Mouse (Mus musculus): ENCODE results near the gene Troap. TPM values are rescaled to one million over a fixed set of nuclear protein-coding genes. Genes with fewer than 3 reads are reported as not detected.
"Not testable (repeated sequence)": the region's sequence is repeated elsewhere in the genome, so short reads cannot be mapped to it uniquely, and the experiment has no call there.

Gene Troap
- total RNA-seq, 1 experiment from 2014 or later = 6.9 TPM

DNA sequence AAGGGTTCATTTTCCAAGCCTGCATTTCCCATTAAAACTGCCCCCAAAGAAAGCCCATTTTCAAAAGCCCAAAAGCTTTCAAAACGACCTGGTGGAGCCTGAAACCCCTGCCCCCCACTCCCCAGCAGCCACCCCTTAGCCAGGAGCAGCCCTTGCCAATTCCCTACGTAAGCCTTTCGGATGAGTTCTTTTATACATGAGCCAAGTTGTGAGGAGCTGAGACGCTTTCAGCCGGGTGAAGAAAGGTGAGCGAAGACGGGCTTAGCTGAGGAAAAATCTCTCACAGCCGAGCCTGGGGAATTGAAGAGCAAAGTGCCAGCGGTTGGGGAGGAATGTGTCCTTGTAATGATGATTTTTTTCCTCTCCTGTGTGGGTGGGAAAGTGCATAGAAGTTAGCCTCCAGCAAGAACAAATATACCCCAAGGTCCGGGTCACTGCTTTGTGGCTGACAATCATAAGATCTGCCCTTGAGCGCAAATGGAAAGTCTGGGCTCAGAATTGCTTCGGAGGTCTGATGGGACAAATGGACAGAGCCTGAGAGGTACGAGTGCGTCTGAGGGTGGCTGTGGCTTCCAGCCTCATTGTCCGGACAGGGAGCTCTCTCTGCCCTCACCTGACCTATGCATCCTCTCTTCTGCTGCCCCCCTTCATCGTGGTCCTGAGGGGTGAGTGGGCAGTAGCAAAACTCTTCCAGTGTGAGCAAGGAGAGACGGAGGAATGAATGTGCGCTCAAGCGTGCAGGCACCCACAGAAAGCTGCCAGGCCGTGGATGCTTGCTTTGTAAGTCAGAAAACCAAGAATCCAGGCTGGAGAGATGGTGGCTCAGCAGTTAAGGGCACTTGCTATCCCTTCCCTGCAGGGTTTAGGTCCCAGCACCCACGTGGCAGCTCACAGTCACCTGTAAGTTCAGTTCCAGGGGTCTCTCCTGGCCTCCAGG is 33.2 kb upstream of the Troap start:
- DNase-seq = peak; percentile 55

DNA sequence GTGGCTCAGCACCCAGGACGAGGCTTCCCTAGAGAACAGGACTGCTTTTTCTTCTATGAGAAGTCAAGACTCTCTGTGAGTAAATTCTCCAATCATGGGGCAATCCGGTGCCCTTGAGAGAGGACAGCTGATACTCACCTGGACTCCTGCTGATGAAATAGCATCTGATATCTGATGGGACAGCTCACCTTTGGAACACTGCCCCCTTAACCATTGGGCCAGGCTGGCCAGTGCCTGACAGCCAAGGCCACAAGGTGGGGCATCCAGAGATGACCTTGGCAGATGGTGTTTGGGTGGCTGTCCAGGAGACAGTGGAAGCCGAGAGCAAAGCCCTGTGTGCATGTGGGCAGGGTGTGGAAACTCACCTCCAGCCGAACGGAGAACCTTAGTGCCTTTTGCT is 32.0 kb upstream of the Troap start:
- DNase-seq = no peak

DNA sequence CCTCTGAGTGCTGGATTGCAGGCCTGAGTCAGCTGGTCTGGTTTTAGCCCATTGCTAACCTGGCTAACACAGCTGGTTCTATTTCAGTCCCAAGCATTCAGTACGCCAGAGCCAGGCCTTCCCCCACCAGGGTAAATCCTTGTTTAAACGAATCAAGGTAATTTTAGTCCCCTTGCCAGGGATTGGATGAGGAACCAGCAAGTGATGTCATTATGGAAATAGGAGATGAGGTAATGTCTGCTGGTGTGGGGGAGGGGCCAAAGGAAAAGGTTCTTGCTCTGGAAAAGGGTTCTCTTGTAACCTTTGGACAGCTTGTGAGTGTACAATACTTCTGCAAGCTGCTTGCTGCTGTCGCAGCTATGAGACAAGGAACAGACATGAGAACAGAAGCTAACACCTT is 29.5 kb upstream of the Troap start:
- DNase-seq = peak; percentile 50

DNA sequence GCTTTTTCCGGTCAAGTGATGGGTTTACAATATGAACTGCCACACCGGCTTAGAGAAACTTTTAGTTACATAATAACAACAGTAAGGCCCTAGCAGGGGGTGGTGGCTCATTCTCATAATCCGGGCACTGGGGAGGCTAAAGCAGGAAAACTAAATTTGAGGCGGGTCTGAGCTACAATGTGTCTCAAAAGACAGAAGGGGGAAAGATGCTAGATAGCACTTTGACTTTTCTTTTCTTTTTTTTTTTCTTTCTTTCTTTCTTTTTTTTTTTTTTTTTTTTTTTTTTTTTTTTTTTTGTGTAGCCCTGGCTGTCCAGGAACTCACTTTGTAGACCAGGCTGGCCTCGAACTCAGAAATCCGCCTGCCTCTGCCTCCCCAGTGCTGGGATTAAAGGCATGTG is 28.6 kb upstream of the Troap start:
- DNase-seq = not testable (repeated sequence)

DNA sequence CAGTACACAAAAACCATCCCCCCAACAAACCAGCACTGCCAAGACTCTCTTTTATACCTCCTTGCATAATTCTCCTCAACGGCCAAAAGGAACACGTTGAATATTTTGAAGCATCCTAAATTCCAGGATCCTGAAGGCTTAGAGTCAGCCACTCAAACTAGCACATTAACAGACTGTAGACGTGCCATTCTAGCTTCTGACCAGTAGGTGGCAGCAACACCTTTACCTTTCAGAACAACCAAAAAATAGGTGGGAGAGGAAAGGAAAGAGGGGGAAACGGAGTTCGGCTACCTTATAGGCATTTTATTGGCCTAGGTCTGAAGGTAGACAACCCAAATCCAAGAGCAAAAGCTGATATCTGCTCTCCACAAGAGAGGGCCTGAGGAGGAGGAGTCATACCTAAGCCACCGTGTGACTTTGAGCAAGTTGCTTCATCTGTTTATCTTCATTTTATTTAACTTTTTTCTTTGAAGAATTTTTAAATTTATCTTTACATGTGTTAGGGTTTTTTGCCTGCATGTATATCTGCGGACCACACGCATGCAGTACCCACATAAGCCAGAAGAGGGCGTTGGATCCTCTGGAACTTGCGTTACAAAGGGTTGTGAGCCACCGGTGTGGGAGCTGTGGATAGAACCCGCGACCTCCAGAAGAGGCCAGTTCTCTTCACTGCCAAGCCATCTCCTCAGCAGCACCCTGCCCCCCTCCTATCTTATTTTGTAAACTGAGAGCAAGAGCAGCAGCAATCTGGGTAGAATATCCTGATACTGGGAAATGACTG is 24.7 kb upstream of the Troap start:
- DNase-seq = peak; percentile 60

DNA sequence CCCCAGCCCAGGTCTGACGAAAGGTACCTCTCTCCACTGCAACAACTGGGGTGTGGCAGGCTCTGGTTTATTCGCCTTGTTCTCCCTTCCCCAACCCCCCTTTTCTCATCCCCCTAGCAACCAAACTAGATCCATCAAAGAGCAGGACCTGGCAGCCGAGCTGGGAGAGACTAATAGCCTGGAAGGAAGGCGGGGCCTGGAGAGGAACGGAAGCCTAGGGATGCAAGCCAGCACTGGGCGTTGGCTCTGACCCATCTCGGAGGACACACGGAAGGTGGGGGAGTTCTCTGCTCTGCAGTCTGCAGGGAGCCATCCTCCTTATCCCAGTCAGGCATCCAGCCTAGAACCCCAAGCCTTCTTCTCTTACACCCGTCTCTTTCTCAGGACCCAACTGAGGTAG is 21.0 kb upstream of the Troap start:
- DNase-seq = peak; percentile 46

DNA sequence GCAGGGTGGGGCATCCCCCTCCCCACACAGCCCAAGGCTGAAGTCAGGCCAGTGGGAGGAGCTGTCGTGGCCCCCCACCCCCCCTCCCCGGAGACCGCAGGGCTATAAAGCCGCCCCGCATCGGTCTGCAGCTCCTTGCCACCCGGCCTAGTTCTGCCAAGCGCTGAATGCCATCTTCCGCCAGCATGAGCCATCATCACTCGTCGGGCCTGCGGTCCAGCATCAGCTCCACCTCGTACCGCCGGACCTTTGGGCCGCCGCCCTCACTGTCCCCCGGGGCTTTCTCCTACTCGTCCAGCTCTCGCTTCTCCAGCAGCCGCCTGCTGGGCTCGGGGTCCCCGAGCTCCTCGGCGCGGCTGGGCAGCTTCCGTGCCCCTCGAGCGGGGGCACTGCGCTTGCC is 19.3 kb upstream of the Troap start, which contains the start of gene Prph:
Gene Prph, plus strand, starts transcription at position 135 of the 400 bp plus-strand sequence.
- DNase-seq = no peak

DNA sequence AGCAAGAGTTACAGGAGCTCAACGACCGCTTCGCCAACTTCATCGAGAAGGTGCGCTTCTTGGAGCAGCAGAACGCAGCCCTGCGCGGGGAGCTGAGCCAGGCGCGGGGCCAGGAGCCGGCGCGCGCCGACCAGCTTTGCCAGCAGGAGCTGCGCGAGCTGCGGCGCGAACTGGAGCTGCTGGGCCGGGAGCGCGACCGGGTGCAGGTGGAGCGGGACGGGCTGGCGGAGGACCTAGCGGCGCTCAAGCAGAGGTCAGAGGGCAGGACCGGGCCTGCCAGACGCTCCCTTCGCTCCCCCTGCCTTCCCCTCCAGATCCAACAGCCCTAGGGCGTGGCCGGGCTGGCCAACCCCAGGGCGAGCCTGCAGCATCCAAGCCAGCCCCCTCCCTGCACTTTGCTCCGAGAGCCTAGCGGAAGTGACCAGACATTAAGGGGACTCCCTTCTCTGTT is 18.8 kb upstream of the Troap start:
- DNase-seq = peak; percentile 52

DNA sequence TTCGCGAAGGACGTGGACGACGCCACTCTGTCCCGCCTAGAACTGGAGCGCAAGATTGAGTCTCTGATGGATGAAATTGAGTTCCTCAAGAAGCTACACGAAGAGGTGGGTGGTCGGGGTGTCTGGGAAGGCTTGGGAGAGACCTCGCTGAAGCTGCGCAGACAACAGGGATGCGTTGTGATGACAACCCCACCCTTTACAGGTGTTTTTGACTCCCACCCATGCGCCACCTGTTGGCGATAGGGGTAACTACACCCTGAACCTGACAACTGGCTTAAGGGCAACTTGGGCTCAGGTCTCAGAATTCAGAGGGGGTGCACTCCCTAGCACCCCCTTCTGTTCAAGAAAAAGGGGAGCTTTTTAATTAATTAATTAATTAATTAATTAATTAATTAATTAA is 18.0 kb upstream of the Troap start:
- DNase-seq = peak; percentile 45

DNA sequence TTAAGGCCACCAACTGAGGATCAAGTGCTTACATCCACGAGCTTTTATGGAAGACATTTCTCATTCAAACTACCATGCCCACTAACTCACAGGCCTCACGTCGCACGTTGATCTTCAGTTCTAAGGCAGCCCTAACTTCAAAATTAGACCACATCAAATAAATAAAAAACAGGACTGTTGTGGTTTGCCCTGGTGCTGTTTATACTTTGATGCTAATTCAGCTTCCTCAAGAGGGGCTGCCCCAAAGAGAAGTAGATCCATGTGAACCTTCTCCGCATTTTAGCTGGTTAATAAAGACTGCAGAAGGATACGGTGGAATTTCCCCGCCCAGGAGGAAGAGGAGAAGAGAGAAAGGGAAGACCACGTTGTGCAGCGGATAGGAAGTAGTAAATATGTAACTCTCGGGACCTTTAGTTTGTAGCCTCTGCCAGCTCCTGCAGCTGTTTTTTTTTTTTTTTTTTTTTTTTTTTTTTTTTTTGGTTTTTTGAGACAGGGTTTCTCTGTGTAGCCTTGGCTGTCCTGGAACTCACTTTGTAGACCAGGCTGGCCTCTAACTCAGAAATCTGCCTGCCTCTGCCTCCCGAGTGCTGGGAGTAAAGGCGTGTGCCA is 8.7 kb upstream of the Troap start:
- DNase-seq = no peak

DNA sequence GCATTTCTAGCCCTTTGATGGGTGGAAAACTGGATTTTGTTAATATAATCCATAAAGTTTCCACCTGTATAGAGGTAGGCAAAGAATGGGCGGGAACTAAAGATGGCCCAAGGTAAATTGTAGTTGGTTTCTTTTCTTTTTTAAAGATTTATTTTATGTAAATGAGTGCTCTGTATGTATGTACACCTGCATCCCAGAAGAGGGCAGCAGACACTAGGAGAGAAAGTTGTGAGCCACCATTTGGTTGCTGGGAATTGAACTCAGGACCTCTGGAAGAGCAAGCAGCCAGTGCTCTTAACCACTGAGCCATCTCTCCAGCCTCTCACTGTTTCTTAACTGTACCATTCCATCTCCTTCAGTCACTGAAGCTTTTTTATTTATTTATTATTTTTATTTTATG is 2.4 kb upstream of the Troap start:
- no peak for DNase-seq

DNA sequence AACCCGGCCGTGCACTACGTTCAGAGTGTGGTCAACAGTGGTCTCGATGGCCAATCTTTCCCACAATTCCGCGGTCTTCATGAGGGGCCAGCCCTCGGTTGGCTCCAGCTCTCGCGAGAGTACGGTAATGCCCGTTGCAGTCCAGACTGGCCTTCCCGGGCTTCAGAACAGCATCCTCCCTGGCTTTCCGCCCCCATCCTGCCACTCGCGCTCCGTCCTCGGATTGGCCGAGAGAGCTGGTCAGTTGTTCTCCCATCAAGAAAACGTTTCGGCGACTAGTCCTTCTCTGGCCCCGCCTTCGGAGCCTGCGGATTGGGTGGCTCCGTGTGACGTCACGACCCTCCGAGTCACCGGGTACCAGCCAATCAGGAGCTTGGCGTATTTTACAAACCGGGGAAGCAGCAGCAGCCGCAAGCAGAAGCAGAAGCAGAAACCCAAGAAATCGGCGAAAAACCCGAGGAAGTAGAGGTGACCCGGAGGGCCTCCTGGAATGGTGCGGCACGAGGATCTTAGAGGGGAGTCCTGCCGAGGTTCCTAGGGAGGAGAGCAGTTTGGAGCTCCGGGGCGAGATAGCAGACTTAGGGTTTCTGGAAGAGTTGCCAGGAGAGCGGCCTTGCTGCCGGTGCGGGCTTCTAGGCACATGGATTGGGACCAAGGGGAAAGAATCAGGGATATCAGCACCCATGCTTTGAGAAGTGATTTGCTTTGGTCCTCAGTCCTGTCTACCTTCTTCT is 392 bp downstream of the Troap start:
- DNase-seq = peak; percentile 98

DNA sequence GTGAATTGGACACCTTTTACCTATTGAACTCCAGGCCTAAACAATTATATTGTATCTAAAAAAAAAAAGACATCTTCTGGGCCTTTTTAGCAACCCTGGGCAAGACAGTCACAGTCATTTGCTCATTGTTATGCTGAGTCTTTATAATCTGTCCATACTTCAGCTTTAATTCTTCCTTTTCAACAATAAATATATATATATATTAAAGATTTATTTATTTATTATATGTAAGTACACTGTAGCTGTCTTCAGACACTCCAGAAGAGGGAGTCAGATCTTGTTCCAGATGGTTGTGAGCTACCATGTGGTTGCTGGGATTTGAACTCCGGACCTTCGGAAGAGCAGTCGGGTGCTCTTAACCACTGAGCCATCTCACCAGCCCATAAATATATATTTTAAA is 1.6 kb downstream of the Troap start:
- not testable (repeated sequence) for DNase-seq

DNA sequence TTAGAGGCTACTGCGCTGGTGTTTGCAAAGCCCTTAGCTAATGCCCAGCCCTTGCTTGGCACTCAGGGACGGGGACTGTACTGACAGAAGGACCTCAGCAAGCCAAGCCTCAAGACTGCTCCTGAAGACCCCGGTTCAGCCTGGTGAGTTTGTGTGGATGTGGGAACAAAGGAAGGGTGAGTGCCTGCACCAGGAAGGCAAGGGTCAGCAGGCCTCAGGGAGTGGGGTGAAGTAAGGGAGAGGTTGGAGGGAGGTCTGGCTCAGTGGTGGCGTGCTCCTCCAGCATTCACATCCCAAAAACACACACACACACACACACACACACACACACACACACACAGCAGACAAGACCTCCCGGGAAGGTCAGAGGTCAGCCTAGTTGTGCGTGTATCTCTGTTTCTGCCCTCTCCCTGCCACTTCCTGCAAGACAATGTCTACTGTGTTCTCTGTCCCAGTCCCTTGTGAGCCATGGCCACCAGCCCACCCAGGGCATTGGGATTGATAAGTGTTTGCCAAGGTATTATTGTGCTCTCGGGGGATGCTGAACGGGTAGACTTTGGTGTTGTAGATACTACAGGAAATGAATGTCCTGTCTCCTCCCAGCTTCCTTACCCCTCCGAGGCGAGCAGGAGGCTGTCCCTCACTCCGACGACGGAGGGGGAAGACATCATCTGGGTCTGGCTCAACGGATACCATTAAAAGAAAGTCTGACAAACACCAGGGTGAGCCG is 4.0 kb downstream of the Troap start:
- DNase-seq = no peak

DNA sequence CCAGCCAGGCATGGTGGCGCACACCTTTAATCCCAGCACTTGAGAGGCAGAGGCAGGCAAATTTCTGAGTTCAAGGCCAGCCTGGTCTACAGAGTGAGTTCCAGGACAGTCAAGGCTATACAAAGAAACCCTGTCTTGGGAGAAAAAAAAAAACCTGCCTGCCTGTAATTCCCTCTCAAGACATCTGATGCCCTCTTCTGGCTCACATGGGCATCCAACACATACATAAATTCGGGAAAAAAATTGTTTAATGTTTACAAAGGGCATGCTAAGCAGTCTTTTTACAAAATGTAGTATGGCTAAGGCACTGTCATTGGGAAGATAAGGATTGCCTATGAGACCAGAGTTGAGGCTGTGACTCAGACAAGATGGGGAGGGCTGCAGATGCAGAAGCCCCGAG is 5.4 kb downstream of the Troap start:
- DNase-seq = no peak

DNA sequence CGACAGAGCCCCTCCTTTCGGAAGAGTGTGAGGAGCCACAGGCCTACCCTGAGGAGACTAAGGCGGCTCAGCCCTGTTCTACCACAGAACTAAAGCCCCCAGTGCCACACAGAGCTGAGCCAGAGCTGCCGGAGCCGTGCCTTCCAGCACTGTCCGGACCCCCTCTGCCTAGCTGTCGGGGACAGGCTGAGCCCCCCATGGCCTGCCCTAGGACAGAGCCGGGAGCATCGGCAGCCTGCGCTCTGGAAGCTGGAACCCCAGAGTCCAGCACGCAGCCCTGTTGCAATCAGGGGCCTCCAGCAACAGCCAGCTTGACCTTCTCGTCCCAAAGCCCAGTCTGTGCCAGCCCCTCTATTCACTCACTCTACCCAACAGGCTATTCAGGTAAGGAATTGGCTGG is 7.9 kb downstream of the Troap start:
- DNase-seq = no peak

DNA sequence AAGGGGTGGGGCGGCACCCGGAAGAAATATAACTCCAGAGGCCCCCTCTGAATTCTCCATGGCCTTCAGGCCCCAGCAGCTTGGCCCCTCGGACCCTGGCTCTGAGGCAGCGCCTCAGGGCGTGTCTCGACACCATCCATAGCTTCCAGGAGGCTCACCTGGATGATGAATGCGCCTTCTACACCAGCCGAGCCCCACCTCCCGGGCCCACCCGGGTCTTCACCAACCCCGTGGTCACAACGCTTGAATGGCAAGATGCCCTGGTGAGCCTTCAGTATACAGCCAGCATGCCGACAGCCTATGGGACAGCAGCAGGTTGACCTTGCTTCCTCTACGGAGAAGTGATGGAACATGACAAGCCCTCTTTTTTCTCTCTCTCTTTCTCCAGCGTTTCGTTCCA is 8.5 kb downstream of the Troap start:
- no peak for DNase-seq

DNA sequence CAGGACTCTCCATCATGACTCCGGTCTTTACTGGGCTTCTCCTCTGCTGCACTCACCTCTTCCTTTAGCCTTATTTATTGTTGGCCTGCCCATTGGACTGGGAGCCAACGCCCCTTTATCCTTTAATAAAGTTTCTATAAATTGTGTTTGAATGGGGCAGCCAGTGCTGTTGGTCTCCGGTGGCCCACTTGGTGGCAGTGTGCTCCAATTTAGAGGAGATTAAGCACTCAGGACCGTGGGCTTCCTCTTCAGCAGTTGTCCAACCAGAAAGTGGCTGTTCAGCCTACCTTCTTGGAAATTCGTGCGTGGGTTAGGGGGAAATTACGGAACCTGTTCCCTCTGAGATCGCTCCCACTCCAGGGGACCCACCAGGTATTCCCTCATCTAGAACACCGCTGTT is 8.9 kb downstream of the Troap start:
- peak; percentile 71 for DNase-seq

DNA sequence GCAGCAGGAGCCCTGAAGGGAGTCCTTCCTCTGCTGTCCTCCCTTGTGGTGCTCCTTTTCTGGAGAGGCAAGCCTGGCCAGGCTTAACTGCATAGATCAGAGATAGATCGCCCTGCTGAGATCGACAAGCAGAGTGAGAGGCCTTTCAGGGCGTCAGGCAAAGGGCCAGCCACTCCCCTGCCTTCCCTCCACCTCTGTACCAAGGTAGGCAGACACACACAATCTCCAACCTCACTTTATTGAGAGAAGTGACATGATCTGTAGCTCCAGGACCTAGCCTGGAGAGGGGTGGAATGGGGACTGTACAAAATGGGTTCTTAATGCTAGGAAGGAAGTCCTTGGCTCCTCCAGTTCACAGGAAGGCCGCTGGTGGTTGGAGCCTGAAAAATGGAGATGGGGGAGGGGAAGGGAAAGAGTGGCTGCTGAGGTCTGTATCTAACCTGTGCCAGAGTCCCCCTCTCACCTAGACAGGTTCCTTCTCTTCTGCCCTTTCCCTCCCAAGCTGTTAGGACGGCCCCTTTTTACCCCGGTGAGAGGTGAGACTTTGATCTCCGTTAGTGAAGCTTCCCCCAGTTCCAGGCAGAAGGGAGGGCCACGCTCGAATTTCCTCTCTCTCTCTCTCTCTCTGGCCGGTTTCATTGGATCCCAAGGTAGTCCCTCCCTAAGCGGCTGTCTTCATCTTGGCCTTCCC is 9.6 kb downstream of the Troap start:
- DNase-seq = no peak

DNA sequence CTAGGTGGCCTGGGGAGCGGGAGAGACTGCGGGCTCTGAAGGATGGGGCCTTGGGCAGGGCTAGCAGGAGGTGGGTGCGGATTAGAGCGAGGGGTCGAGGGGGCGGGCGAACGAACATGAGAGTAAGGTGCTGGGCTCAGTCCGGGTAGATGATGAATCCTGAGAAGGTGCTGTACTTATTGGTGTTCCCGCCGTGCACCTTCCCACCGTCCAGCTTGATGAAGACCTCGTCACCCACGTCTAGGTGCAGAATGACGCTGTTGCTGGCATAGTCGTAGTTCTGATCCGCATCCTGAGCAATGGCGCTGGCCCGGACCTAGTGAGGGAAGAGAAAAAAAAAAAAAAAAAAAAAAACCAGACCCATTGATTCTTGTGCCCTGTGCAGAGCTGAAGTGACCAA is 10.2 kb downstream of the Troap start:
- DNase-seq = no peak

DNA sequence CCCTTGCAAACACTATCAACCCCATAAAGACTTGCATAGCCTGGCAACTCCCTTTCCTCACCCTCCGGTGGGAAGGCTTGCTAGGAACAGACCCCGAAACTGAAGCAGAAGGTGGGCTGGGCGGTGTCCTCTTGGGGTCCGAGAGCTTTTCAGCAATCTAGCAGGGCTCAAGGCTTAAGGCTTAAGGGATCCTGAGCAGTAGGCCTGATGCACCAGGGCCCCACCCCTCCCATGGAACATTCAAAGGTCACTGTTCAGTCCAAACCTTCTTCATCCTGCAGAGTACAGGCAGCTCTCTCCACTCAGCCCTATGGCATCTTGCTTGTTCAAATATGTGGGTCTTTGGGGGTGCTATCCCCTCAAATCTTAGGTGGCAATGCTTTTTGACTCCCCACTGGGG is 11.6 kb downstream of the Troap start:
- no peak for DNase-seq
